Mouse (Mus musculus) kidney, postnatal 10 days (tissue): ENCODE measurements around the gene Apopt1.

Source experiments
- DNase-seq: peaks from one replicate; pipeline ENCODE4 v3.0.0; 2021; ENCODE audit warnings: mixed read lengths

The Apopt1 gene

DNA sequence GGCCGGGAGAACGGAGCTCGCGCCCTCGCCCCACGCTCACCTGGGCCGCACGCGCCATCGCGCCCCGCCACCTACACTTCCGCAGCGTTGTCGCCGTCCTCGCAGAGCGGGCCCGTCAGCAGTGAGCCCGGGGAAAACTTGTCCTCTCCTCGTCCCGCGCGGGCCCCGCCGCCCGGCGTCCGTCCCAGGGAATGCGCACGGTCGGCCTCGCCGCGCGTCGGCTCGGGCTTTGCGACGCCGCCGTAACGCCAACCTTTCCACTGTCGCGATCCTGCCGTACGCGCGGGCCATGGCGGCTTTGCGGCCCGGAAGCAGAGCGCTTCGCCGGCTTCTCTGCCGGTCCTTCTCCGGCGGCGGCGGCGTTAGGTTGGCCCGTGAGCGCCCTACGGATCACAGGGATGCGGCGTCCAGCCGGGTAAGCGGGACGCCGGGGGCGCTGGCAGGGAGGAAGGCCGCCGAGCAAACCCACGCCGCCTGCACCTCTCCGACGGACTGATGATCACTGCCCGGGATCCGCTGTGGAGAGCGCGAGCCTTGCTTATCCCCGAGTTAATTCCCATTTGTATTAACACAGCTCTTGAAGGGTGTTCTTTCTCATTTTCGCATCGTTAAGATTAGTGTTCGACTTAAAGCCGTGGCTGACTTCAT lies at the start of gene Apopt1, which contains the start of gene Bag5:
Gene Apopt1 (plus strand): TSS at position 258 of the 648 bp plus-strand sequence.
Gene Bag5 (minus strand): TSS at position 254 of the 648 bp plus-strand sequence.
- DNase-seq, result peak; percentile 95

DNA sequence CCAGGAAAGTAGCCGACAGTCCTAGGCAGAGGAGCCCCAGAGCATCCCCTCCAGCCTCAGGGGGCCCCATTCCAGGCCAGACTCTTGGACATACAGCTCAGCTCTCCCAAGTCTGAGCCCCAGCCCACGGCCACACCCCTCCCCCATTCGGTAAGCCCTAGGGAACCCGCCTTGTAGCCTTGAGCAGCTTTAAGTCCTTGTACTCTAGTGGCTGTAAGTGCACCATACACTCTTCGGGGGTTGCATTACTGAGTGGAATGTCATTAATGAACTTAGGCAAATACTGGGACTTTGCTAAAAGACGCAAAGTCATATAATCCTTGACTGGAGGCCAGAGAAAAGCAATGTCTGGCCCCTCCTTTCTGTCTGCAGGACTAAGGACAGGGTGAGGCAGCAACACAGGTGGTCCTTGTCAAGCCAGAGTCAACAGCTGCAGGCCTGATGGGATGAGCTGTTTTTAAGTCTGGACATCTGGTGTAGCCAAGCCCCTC lies 48.9 kb upstream of the Apopt1 start:
- peak; percentile 79 for DNase-seq

- no peak for DNase-seq
These were observed 47.8 kb upstream of the Apopt1 start for GRCm38 (mm10) chr12:111665041-111665880.

DNA sequence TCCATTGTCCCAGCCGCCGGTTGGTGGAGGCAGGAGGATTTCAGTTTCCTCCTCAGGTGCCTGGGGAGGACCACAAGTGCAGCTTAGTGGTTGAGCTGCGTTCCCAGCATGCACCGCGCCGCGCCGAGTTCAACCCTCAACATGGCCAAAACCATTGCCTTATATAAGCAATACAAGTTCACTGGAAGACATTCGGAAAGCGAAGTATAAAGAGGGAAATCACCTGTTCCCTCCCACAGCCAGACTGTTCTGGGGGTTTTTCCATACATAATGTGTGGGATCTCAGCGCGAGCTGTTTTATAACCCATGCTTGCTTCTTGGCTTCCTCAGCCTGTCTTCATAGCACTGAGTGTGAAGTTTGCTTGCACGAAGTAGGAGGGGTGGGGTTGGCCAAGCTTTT lies 46.7 kb upstream of the Apopt1 start:
- DNase-seq, result no peak

DNA sequence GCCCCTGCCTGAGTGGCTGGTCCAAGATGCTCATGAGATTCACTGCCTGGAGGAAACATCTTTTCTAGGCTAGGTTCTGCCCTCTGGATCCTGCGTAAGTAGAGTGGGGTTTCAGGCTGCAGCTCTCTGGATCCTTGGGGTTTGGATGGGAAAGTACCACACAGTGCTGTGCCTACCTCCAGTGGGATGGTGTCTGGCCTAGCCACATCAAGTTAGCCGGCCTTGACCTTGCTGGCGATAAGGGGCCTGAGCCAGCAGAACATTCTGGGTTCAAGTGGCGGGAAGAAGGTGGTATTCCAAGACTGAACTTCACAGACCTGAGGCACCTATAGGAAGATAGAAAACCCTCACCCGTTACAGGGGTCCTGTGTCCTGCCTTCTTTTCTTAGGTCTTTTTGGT lies 45.6 kb upstream of the Apopt1 start:
- no peak for DNase-seq

DNA sequence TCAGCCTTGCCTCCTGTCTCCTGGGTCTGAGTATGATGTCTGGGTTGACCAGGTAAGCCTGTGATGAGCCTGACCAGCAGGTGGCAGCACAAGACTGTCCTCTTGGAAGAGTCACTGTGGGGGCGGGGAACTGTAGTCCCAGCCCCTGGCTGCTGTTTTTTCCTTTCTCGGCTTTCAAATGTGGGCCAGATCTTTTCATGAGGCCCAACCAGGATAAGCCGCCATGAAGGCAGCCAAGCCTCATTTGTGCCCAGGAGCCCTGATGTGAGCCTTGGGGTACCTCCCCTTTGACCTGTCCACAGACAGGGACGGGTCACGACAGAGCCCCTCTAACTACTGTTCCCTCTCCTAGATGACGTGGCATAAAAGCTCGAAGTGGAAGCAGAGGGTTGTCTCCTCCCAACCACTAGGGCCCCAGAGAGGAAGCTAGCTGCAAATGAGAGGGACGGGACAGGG lies 44.6 kb upstream of the Apopt1 start:
- peak; percentile 99 for DNase-seq

DNA sequence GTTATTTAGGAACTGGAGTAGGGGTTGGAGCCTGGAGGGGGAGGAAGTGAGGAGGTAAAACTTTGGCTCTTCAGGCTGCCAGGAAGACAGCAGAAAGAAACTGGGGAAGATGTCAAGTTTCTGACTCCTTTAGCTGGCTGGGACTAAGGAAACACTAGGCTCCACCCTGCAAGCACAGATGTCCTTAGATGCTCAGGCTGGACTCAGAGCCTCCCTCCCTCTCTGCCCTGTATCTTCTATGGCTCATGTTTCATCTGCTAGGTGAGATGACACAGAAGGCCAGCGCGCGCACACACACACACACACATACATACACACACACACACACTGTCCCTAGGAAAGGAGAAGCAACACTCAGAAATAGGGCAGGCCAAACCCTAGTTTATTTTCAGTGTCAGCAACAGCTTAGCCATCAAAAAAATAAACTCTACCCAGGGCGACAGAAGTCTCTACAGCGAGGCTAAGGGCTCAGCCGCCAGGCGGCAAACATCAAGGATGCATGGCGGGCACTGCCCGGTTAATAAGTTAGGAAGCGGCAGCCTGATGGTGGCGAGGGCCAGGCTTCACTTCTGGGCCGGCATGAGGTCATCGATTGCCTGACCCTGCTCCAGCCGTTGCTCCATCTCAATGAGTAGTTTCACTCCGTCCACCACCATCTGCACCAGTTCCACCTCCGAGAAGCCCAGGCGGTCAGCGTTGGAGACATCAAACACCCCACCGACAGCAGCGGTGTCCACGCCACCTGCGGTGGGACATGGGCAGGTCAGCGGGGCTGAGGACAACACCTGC lies 43.9 kb upstream of the Apopt1 start:
- DNase-seq, result peak; percentile 54

GRCm38 (mm10) chr12:111669961-111670360 lies 43.1 kb upstream of the Apopt1 start:
- no peak for DNase-seq

GRCm38 (mm10) chr12:111670371-111670971 lies 42.6 kb upstream of the Apopt1 start:
- DNase-seq, result peak; percentile 53

- no peak for DNase-seq
These were observed 42.1 kb upstream of the Apopt1 start for GRCm38 (mm10) chr12:111670976-111671375.

DNA sequence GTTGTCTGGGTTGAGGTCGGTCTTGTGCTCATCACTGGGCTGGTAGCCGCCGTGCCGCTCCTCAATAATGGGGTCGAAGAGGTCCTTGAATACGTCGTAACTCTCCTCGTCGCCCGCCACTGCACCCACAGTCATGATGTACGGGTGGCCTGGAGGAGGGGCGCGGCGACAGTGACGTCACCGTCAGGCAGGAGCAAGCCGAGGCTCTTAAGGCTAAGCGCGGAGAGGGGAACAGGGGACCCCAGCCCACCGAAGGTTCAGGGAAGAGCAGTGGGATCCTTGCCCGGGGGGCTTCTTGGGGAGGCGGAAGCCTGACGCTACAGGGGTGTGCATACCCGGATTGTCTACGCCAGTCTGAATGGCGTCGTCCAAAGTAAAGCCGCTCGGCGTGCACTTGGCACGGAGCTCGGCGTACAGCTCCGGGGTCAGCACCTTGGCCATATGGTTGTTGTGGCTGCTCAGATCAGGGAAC lies 41.6 kb upstream of the Apopt1 start:
- DNase-seq, result peak; percentile 81

GRCm38 (mm10) chr12:111672176-111672575 lies 40.9 kb upstream of the Apopt1 start, which contains the start of gene Ckb:
TSS of gene Ckb (minus strand) at chr12:111672338.
- peak; percentile 87 for DNase-seq

GRCm38 (mm10) chr12:111672581-111672980 lies 40.5 kb upstream of the Apopt1 start:
- no peak for DNase-seq

- DNase-seq, result no peak
These were observed 38.1 kb upstream of the Apopt1 start for GRCm38 (mm10) chr12:111674850-111675486.

GRCm38 (mm10) chr12:111675797-111676580 lies 37.1 kb upstream of the Apopt1 start:
- DNase-seq, result no peak

GRCm38 (mm10) chr12:111677421-111677820 lies 35.6 kb upstream of the Apopt1 start:
- DNase-seq, result peak; percentile 51

- peak; percentile 95 for DNase-seq
These were observed 35.0 kb upstream of the Apopt1 start, which contains the start of gene Trmt61a for GRCm38 (mm10) chr12:111677882-111678669. TSS of gene Trmt61a (plus strand) at chr12:111678105.

DNA sequence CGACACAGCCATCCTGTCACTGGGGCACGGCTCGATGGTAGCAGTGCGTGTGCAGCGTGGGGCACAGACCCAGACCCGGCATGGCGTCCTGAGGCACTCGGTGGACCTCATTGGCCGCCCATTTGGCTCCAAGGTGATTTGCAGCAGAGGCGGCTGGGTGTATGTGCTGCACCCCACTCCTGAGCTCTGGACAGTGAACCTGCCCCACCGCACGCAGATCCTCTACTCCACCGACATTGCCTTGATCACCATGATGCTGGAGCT lies 34.5 kb upstream of the Apopt1 start:
- no peak for DNase-seq

GRCm38 (mm10) chr12:111678997-111679396 lies 34.1 kb upstream of the Apopt1 start:
- DNase-seq, result no peak

GRCm38 (mm10) chr12:111680661-111681060 lies 32.4 kb upstream of the Apopt1 start:
- DNase-seq, result no peak
